Mouse (Mus musculus) spleen, adult 2 months (tissue): ENCODE results near the gene Dync1li1. TPM values are rescaled to one million over a fixed set of nuclear protein-coding genes. Genes with fewer than 3 reads are reported as not detected.

Source experiments
- DNase-seq, 2 experiments: peaks; one replicate each; pipeline versions ENCODE4 v3.0.0 to v3.0.0-alpha.2; 2012 to 2021; ENCODE audit warnings: low spot score in 2 of 2, low read depth in 1 of 2
- H3K27ac ChIP-seq: fragments of 200-500 bp; 2 replicates; pipeline ENCODE4 v1.5.1; 2012; ENCODE audit warnings: low read length, inconsistent platforms; ENCODE audit not compliant: insufficient read depth
- H3K27me3 ChIP-seq: fragments of 200-500 bp; 2 replicates; pipeline ENCODE4 v1.6.1; 2012; ENCODE audit warnings: mild to moderate bottlenecking, moderate library complexity, low read length, inconsistent platforms; ENCODE audit not compliant: control insufficient read depth, insufficient read depth
- H3K36me3 ChIP-seq: fragments of 200-500 bp; 2 replicates; pipeline ENCODE4 v1.6.1; 2012; ENCODE audit warnings: mild to moderate bottlenecking, low read length, inconsistent platforms; ENCODE audit not compliant: control insufficient read depth, insufficient read depth
- H3K4me1 ChIP-seq: fragments of 200-500 bp; 2 replicates; pipeline ENCODE4 v1.6.1; 2011; ENCODE audit warnings: inconsistent platforms; ENCODE audit not compliant: control insufficient read depth, insufficient read depth, insufficient read length
- H3K4me3 ChIP-seq: fragments of 200-500 bp; 2 replicates; pipeline ENCODE4 v1.5.1; 2011; ENCODE audit warnings: mild to moderate bottlenecking, inconsistent platforms; ENCODE audit not compliant: insufficient read depth, insufficient read length; ENCODE audit errors: extremely low read depth
- CTCF ChIP-seq: fragments of 200-500 bp; IDR thresholded peaks from 2 replicates; pipeline ENCODE4 v1.5.1; 2011; ENCODE audit warnings: mild to moderate bottlenecking, inconsistent platforms; ENCODE audit not compliant: insufficient read depth, insufficient read length, insufficient replicate concordance; ENCODE audit errors: extremely low read depth
- POLR2A ChIP-seq: fragments of 200-500 bp; IDR thresholded peaks from 2 replicates; pipeline ENCODE4 v1.6.1; 2011; ENCODE audit warnings: low read depth, low read length, inconsistent platforms
- WGBS: fragments of 180-500 bp; shearing (Covaris S2); methylation state at CpG from one replicate; pipeline ENCODE4 v1.1.7; 2018; 5-methylcytosine and 5-hydroxymethylcytosine counted together
- polyA plus RNA-seq: library from polyadenylated mRNA; depleted of rRNA; stranded (reverse); fragments of >200 nt; gene quantifications from 2 replicates; pipeline ENCODE4 v1.2.3, GENCODE M21; 2012

Gene Dync1li1
- polyA plus RNA-seq, 1 experiment, result 9.8 TPM

- DNase-seq, result no peak
- H3K27me3 ChIP-seq, result peaks cover 2% of the 10 kb centered on the region; the same call in 1 of the 2 replicates
- no peak overlapping the region for H3K4me3 ChIP-seq
- H3K36me3 ChIP-seq, result no peaks in the 10 kb centered on the region
- H3K27ac ChIP-seq, result no peak overlapping the region
- TF ChIP-seq POLR2A (no peak), CTCF (no peak)
- H3K4me1 ChIP-seq, result no peaks in the 10 kb centered on the region
- 87% methylated on average over 5 of the region's 5 CpGs for WGBS
Measured at GRCm38 (mm10) chr9:114649371-114649770, 39.2 kb upstream of the Dync1li1 start.

GRCm38 (mm10) chr9:114650938-114651634 lies 37.5 kb upstream of the Dync1li1 start:
- TF ChIP-seq POLR2A, result no peak
- TF ChIP-seq CTCF, result no peak
- H3K27ac ChIP-seq, result no peak overlapping the region
- no peak overlapping the region for H3K4me3 ChIP-seq
- no peaks in the 10 kb centered on the region for H3K36me3 ChIP-seq
- peaks cover 2% of the 10 kb centered on the region; the same call in 1 of the 2 replicates for H3K27me3 ChIP-seq
- peak in 1 of 2 experiments; percentile 7 for DNase-seq
- no peaks in the 10 kb centered on the region for H3K4me1 ChIP-seq
- WGBS, result 61% methylated on average over 21 of the region's 21 CpGs

GRCm38 (mm10) chr9:114655356-114655755 lies 33.2 kb upstream of the Dync1li1 start:
- TF ChIP-seq POLR2A (no peak), CTCF (no peak)
- no peak for DNase-seq
- Histone ChIP-seq H3K36me3 (no peaks in the 10 kb centered on the region), H3K4me1 (no peaks in the 10 kb centered on the region), H3K27ac (no peak overlapping the region), H3K27me3 (no peaks in the 10 kb centered on the region), H3K4me3 (no peak overlapping the region)
- WGBS, result 87% methylated on average over 4 of the region's 4 CpGs

GRCm38 (mm10) chr9:114656701-114657100 lies 31.9 kb upstream of the Dync1li1 start:
- H3K4me3 ChIP-seq, result no peak overlapping the region
- 24% methylated on average over 3 of the region's 3 CpGs for whole genome bisulfite sequencing
- no peaks in the 10 kb centered on the region for H3K27me3 ChIP-seq
- H3K4me1 ChIP-seq, result no peaks in the 10 kb centered on the region
- no peaks in the 10 kb centered on the region for H3K36me3 ChIP-seq
- TF ChIP-seq POLR2A (no peak), CTCF (no peak)
- no peak overlapping the region for H3K27ac ChIP-seq
- no peak for DNase-seq

GRCm38 (mm10) chr9:114660506-114660905 lies 28.1 kb upstream of the Dync1li1 start:
- TF ChIP-seq CTCF, result no peak
- no peak for TF ChIP-seq POLR2A
- WGBS, result 94% methylated on average over 6 of the region's 6 CpGs
- Histone ChIP-seq H3K27ac (no peak overlapping the region), H3K36me3 (no peaks in the 10 kb centered on the region), H3K27me3 (no peaks in the 10 kb centered on the region), H3K4me1 (no peaks in the 10 kb centered on the region), H3K4me3 (no peak overlapping the region)
- DNase-seq, result no peak

GRCm38 (mm10) chr9:114660983-114661382 lies 27.6 kb upstream of the Dync1li1 start:
- no peaks in the 10 kb centered on the region for H3K4me1 ChIP-seq
- no peak for DNase-seq
- H3K27me3 ChIP-seq, result no peaks in the 10 kb centered on the region
- TF ChIP-seq POLR2A, result no peak
- no peak for TF ChIP-seq CTCF
- H3K36me3 ChIP-seq, result no peaks in the 10 kb centered on the region
- H3K4me3 ChIP-seq, result no peak overlapping the region
- H3K27ac ChIP-seq, result no peak overlapping the region
- 84% methylated on average over 6 of the region's 6 CpGs for WGBS

GRCm38 (mm10) chr9:114661991-114662390 lies 26.6 kb upstream of the Dync1li1 start:
- WGBS, result 79% methylated on average over 7 of the region's 7 CpGs
- Histone ChIP-seq H3K36me3 (no peaks in the 10 kb centered on the region), H3K27ac (no peak overlapping the region), H3K27me3 (no peaks in the 10 kb centered on the region), H3K4me3 (no peak overlapping the region), H3K4me1 (no peaks in the 10 kb centered on the region)
- DNase-seq, result no peak
- TF ChIP-seq POLR2A (no peak), CTCF (no peak)
